Mouse (Mus musculus): Measurements from ENCODE around the gene Foxq1.
A peak's percentile ranks its signal among the peaks of the same experiment; 100 is the strongest.

The Foxq1 gene

GRCm38 (mm10) chr13:31555834-31556233 lies at the start of gene Foxq1:
Foxq1 (plus strand) TSS chr13:31556134.
- DNase-seq, result no peak

GRCm38 (mm10) chr13:31506494-31507167 lies 49.3 kb upstream of the Foxq1 start:
- no peak for DNase-seq

GRCm38 (mm10) chr13:31515261-31515660 lies 40.7 kb upstream of the Foxq1 start:
- DNase-seq, result no peak

- DNase-seq, result no peak
These were observed 37.5 kb upstream of the Foxq1 start for GRCm38 (mm10) chr13:31518411-31518886.

GRCm38 (mm10) chr13:31518971-31519370 lies 37.0 kb upstream of the Foxq1 start:
- DNase-seq, result no peak

GRCm38 (mm10) chr13:31524976-31525375 lies 31.0 kb upstream of the Foxq1 start:
- DNase-seq, result no peak

- DNase-seq, result no peak
These were observed 24.7 kb upstream of the Foxq1 start for GRCm38 (mm10) chr13:31531186-31531585.

GRCm38 (mm10) chr13:31531651-31532061 lies 24.3 kb upstream of the Foxq1 start:
- DNase-seq, result no peak

- no peak for DNase-seq
These were observed 21.2 kb upstream of the Foxq1 start for GRCm38 (mm10) chr13:31534726-31535125.

GRCm38 (mm10) chr13:31543021-31543420 lies 12.9 kb upstream of the Foxq1 start:
- no peak for DNase-seq

- no peak for DNase-seq
These were observed 9.2 kb upstream of the Foxq1 start for GRCm38 (mm10) chr13:31546784-31547183.

GRCm38 (mm10) chr13:31547204-31547603 lies 8.7 kb upstream of the Foxq1 start:
- DNase-seq, result no peak

- DNase-seq, result no peak
These were observed 8.3 kb upstream of the Foxq1 start for GRCm38 (mm10) chr13:31547610-31548009.

- no peak for DNase-seq
These were observed 1.2 kb downstream of the Foxq1 start for GRCm38 (mm10) chr13:31556964-31557767.

GRCm38 (mm10) chr13:31557768-31558520 lies 2.0 kb downstream of the Foxq1 start:
- DNase-seq, result peak; percentile 5 to 6

- DNase-seq, result peak; percentile 5 to 12
These were observed 2.8 kb downstream of the Foxq1 start, which contains the start of gene A530084C06Rik for GRCm38 (mm10) chr13:31558521-31559418. A530084C06Rik (minus strand) TSS chr13:31559333.

- peak; percentile 10 to 37 for DNase-seq
These were observed 3.6 kb downstream of the Foxq1 start for GRCm38 (mm10) chr13:31559419-31560144.

- no peak for DNase-seq
These were observed 8.5 kb downstream of the Foxq1 start for GRCm38 (mm10) chr13:31564394-31564793.

GRCm38 (mm10) chr13:31567099-31567498 lies 11.2 kb downstream of the Foxq1 start:
- no peak for DNase-seq

- no peak for DNase-seq
These were observed 11.8 kb downstream of the Foxq1 start for GRCm38 (mm10) chr13:31567617-31568294.
